Mouse (Mus musculus): Measurements from ENCODE around the gene Cnr2. TPM values are rescaled to one million over a fixed set of nuclear protein-coding genes. Genes with fewer than 3 reads are reported as not detected.
A peak's percentile ranks its signal among the peaks of the same experiment; 100 is the strongest.

Gene Cnr2
- polyA plus RNA-seq, 1 experiment from 2014 or later, result 0.27 TPM

GRCm38 (mm10) chr4:135962946-135963345 lies 67.8 kb downstream of the Cnr2 start:
- Histone ChIP-seq H3K9ac (replicated peaks) (peak overlapping the region; percentile 86), H3K27me3 (0 out of 2 replicates have a peak, but pooled peaks cover 4% of the 10 kb centered on the region), H3K9me3 (no peaks in the 10 kb centered on the region), H3K36me3 (peaks cover 49% of the 10 kb centered on the region), H3K4me3 (peak overlapping the region; percentile 75), H3K4me2 (replicated peaks) (peak overlapping the region; percentile 96), H3K4me1 (peaks cover 19% of the 10 kb centered on the region), H3K27ac (replicated peaks) (peak overlapping the region; percentile 88)
- peak; percentile 21; the same call in 1 of the 2 replicates for ATAC-seq (ENCODE audit: low FRiP score, low read depth)
- WGBS, result 9% methylated on average over 15 of the region's 15 CpGs

- 0 out of 2 replicates have a peak, but pooled peaks cover 4% of the 10 kb centered on the region for H3K27me3 ChIP-seq
- peak; percentile 92 for ATAC-seq (ENCODE audit: low FRiP score, low read depth)
- H3K9ac ChIP-seq (replicated peaks), result peak within 1 kb of the TSS; percentile 86
- H3K4me2 ChIP-seq (replicated peaks), result peak within 1 kb of the TSS; percentile 96
- H3K27ac ChIP-seq (replicated peaks), result peak within 1 kb of the TSS; percentile 88
- WGBS, result under 1% methylated on average over 56 of the region's 56 CpGs
- no peaks in the 10 kb centered on the region for H3K9me3 ChIP-seq
- peaks cover 19% of the 10 kb centered on the region for H3K4me1 ChIP-seq
- H3K4me3 ChIP-seq, result peak within 1 kb of the TSS; percentile 75
- H3K36me3 ChIP-seq, result peaks cover 49% of the 10 kb centered on the region
Measured at GRCm38 (mm10) chr4:135963457-135964193, 68.4 kb downstream of the Cnr2 start, which contains the start of gene Gale. Gale (plus strand) TSS chr4:135963727.

GRCm38 (mm10) chr4:135964426-135964825 lies 69.2 kb downstream of the Cnr2 start:
- Histone ChIP-seq H3K36me3 (peaks cover 50% of the 10 kb centered on the region), H3K4me2 (replicated peaks) (peak overlapping the region; percentile 96), H3K9ac (replicated peaks) (peak overlapping the region; percentile 86), H3K4me3 (peak overlapping the region; percentile 75), H3K27ac (replicated peaks) (0 out of 2 replicates have a peak overlapping the region, but pooled peaks have one; percentile 63), H3K27me3 (0 out of 2 replicates have a peak, but pooled peaks cover 4% of the 10 kb centered on the region), H3K9me3 (no peaks in the 10 kb centered on the region), H3K4me1 (peaks cover 19% of the 10 kb centered on the region)
- WGBS, result 5% methylated on average over 12 of the region's 12 CpGs
- ATAC-seq (ENCODE audit: low FRiP score, low read depth), result no peak

- Histone ChIP-seq H3K36me3 (peaks cover 54% of the 10 kb centered on the region), H3K27me3 (0 out of 2 replicates have a peak, but pooled peaks cover 4% of the 10 kb centered on the region), H3K9me3 (no peaks in the 10 kb centered on the region), H3K27ac (replicated peaks) (no peak overlapping the region), H3K9ac (replicated peaks) (0 out of 2 replicates have a peak overlapping the region, but pooled peaks have one; percentile 86), H3K4me2 (replicated peaks) (no peak overlapping the region), H3K4me1 (peaks cover 23% of the 10 kb centered on the region), H3K4me3 (no peak overlapping the region)
- 85% methylated on average over 9 of the region's 9 CpGs for WGBS
- no peak for ATAC-seq (ENCODE audit: low FRiP score, low read depth)
Measured at GRCm38 (mm10) chr4:135965113-135965512, 69.9 kb downstream of the Cnr2 start.

GRCm38 (mm10) chr4:135966283-135966682 lies 71.1 kb downstream of the Cnr2 start:
- Histone ChIP-seq H3K9ac (replicated peaks) (no peak overlapping the region), H3K27ac (replicated peaks) (no peak overlapping the region), H3K36me3 (peaks cover 62% of the 10 kb centered on the region), H3K9me3 (no peaks in the 10 kb centered on the region), H3K27me3 (0 out of 2 replicates have a peak, but pooled peaks cover 4% of the 10 kb centered on the region), H3K4me3 (no peak overlapping the region), H3K4me1 (peaks cover 33% of the 10 kb centered on the region), H3K4me2 (replicated peaks) (no peak overlapping the region)
- WGBS, result 90% methylated on average over 16 of the region's 16 CpGs
- ATAC-seq (ENCODE audit: low FRiP score, low read depth), result no peak

GRCm38 (mm10) chr4:135967086-135967760 lies 72.0 kb downstream of the Cnr2 start:
- H3K36me3 ChIP-seq, result peaks cover 54% of the 10 kb centered on the region
- H3K9ac ChIP-seq (replicated peaks), result no peak overlapping the region
- no peak for ATAC-seq (ENCODE audit: low FRiP score, low read depth)
- H3K4me2 ChIP-seq (replicated peaks), result no peak overlapping the region
- no peaks in the 10 kb centered on the region for H3K9me3 ChIP-seq
- peaks cover 39% of the 10 kb centered on the region for H3K4me1 ChIP-seq
- WGBS, result 96% methylated on average over 18 of the region's 18 CpGs
- H3K4me3 ChIP-seq, result no peak overlapping the region
- H3K27me3 ChIP-seq, result 0 out of 2 replicates have a peak, but pooled peaks cover 4% of the 10 kb centered on the region
- no peak overlapping the region for H3K27ac ChIP-seq (replicated peaks)

- H3K4me1 ChIP-seq, result peaks cover 39% of the 10 kb centered on the region
- no peak overlapping the region for H3K9ac ChIP-seq (replicated peaks)
- H3K36me3 ChIP-seq, result peaks cover 54% of the 10 kb centered on the region
- no peak overlapping the region for H3K4me2 ChIP-seq (replicated peaks)
- 68% methylated on average over 16 of the region's 19 CpGs for WGBS
- no peak overlapping the region for H3K27ac ChIP-seq (replicated peaks)
- 0 out of 2 replicates have a peak, but pooled peaks cover 4% of the 10 kb centered on the region for H3K27me3 ChIP-seq
- no peak overlapping the region for H3K4me3 ChIP-seq
- no peak for ATAC-seq (ENCODE audit: low FRiP score, low read depth)
- H3K9me3 ChIP-seq, result no peaks in the 10 kb centered on the region
Measured at GRCm38 (mm10) chr4:135968271-135968869, 73.2 kb downstream of the Cnr2 start.

- peaks cover 58% of the 10 kb centered on the region for H3K36me3 ChIP-seq
- 93% methylated on average over 13 of the region's 13 CpGs for WGBS
- no peak overlapping the region for H3K27ac ChIP-seq (replicated peaks)
- 0 out of 2 replicates have a peak overlapping the region, but pooled peaks have one; percentile 15 for H3K9ac ChIP-seq (replicated peaks)
- H3K4me2 ChIP-seq (replicated peaks), result no peak overlapping the region
- no peaks in the 10 kb centered on the region for H3K9me3 ChIP-seq
- H3K27me3 ChIP-seq, result 0 out of 2 replicates have a peak, but pooled peaks cover 4% of the 10 kb centered on the region
- peaks cover 35% of the 10 kb centered on the region for H3K4me1 ChIP-seq
- no peak for ATAC-seq (ENCODE audit: low FRiP score, low read depth)
- H3K4me3 ChIP-seq, result no peak overlapping the region
Measured at GRCm38 (mm10) chr4:135969070-135969750, 74.0 kb downstream of the Cnr2 start.

Other genes with a start within 250 kb of the Cnr2 start
- 0.24 and 0.43 TPM in 2 replicates for gene Ifnlr1, start 209.1 kb upstream of the Cnr2 start, polyA plus RNA-seq (2016; fragmentation: Nextera tagmentation; extraction: Ambion mirVana)
- not detected in 2 replicates for gene Il22ra1, start 167.2 kb upstream of the Cnr2 start, polyA plus RNA-seq (2016; fragmentation: Nextera tagmentation; extraction: Ambion mirVana)
- 0.03 and 0.12 TPM in 2 replicates for gene Myom3, start 135.7 kb upstream of the Cnr2 start, polyA plus RNA-seq (2016; fragmentation: Nextera tagmentation; extraction: Ambion mirVana)
- 351 and 371 TPM in 2 replicates for gene Srsf10, start 39.6 kb upstream of the Cnr2 start, polyA plus RNA-seq (2016; fragmentation: Nextera tagmentation; extraction: Ambion mirVana)
- 189 and 199 TPM in 2 replicates for gene Pnrc2, start 21.5 kb upstream of the Cnr2 start, polyA plus RNA-seq (2016; fragmentation: Nextera tagmentation; extraction: Ambion mirVana)
- gene Fuca1, start 25.3 kb downstream of the Cnr2 start, polyA plus RNA-seq (2016; fragmentation: Nextera tagmentation; extraction: Ambion mirVana), result 50.6 and 54.7 TPM in 2 replicates
- 52.7 and 54.1 TPM in 2 replicates for gene Hmgcl, start 51.1 kb downstream of the Cnr2 start, polyA plus RNA-seq (2016; fragmentation: Nextera tagmentation; extraction: Ambion mirVana)
- 32.1 and 32.8 TPM in 2 replicates for gene Gale, start 68.3 kb downstream of the Cnr2 start, polyA plus RNA-seq (2016; fragmentation: Nextera tagmentation; extraction: Ambion mirVana)
- 162 and 163 TPM in 2 replicates for gene Lypla2, start 77.2 kb downstream of the Cnr2 start, polyA plus RNA-seq (2016; fragmentation: Nextera tagmentation; extraction: Ambion mirVana)
- gene Pithd1, start 91.9 kb downstream of the Cnr2 start, polyA plus RNA-seq (2016; fragmentation: Nextera tagmentation; extraction: Ambion mirVana), result 56.0 and 58.3 TPM in 2 replicates
- gene Eloa, start 126.4 kb downstream of the Cnr2 start, polyA plus RNA-seq (2016; fragmentation: Nextera tagmentation; extraction: Ambion mirVana), result 34.2 and 36.1 TPM in 2 replicates
- gene Rpl11, start 158.0 kb downstream of the Cnr2 start, polyA plus RNA-seq (2016; fragmentation: Nextera tagmentation; extraction: Ambion mirVana), result 294 and 304 TPM in 2 replicates
- 355 and 390 TPM in 2 replicates for gene Id3, start 248.1 kb downstream of the Cnr2 start, polyA plus RNA-seq (2016; fragmentation: Nextera tagmentation; extraction: Ambion mirVana)